Mouse (Mus musculus) spleen, adult 2 months (tissue): Measurements from ENCODE around the gene Rnase4. TPM values are rescaled to one million over a fixed set of nuclear protein-coding genes. Genes with fewer than 3 reads are reported as not detected.

Source experiments
- DNase-seq, 2 experiments: peaks; one replicate each; pipeline versions ENCODE4 v3.0.0 to v3.0.0-alpha.2; 2012 to 2021; ENCODE audit warnings: low spot score in 2 of 2, low read depth in 1 of 2
- H3K27ac ChIP-seq: fragments of 200-500 bp; 2 replicates; pipeline ENCODE4 v1.5.1; 2012; ENCODE audit warnings: low read length, inconsistent platforms; ENCODE audit not compliant: insufficient read depth
- H3K27me3 ChIP-seq: fragments of 200-500 bp; 2 replicates; pipeline ENCODE4 v1.6.1; 2012; ENCODE audit warnings: mild to moderate bottlenecking, moderate library complexity, low read length, inconsistent platforms; ENCODE audit not compliant: control insufficient read depth, insufficient read depth
- H3K36me3 ChIP-seq: fragments of 200-500 bp; 2 replicates; pipeline ENCODE4 v1.6.1; 2012; ENCODE audit warnings: mild to moderate bottlenecking, low read length, inconsistent platforms; ENCODE audit not compliant: control insufficient read depth, insufficient read depth
- H3K4me1 ChIP-seq: fragments of 200-500 bp; 2 replicates; pipeline ENCODE4 v1.6.1; 2011; ENCODE audit warnings: inconsistent platforms; ENCODE audit not compliant: control insufficient read depth, insufficient read depth, insufficient read length
- H3K4me3 ChIP-seq: fragments of 200-500 bp; 2 replicates; pipeline ENCODE4 v1.5.1; 2011; ENCODE audit warnings: mild to moderate bottlenecking, inconsistent platforms; ENCODE audit not compliant: insufficient read depth, insufficient read length; ENCODE audit errors: extremely low read depth
- CTCF ChIP-seq: fragments of 200-500 bp; IDR thresholded peaks from 2 replicates; pipeline ENCODE4 v1.5.1; 2011; ENCODE audit warnings: mild to moderate bottlenecking, inconsistent platforms; ENCODE audit not compliant: insufficient read depth, insufficient read length, insufficient replicate concordance; ENCODE audit errors: extremely low read depth
- POLR2A ChIP-seq: fragments of 200-500 bp; IDR thresholded peaks from 2 replicates; pipeline ENCODE4 v1.6.1; 2011; ENCODE audit warnings: low read depth, low read length, inconsistent platforms
- WGBS: fragments of 180-500 bp; shearing (Covaris S2); methylation state at CpG from one replicate; pipeline ENCODE4 v1.1.7; 2018; 5-methylcytosine and 5-hydroxymethylcytosine counted together
- polyA plus RNA-seq: library from polyadenylated mRNA; depleted of rRNA; stranded (reverse); fragments of >200 nt; gene quantifications from 2 replicates; pipeline ENCODE4 v1.2.3, GENCODE M21; 2012; rRNA removed

Gene Rnase4
- polyA plus RNA-seq, 1 experiment: 18.2 TPM

DNA sequence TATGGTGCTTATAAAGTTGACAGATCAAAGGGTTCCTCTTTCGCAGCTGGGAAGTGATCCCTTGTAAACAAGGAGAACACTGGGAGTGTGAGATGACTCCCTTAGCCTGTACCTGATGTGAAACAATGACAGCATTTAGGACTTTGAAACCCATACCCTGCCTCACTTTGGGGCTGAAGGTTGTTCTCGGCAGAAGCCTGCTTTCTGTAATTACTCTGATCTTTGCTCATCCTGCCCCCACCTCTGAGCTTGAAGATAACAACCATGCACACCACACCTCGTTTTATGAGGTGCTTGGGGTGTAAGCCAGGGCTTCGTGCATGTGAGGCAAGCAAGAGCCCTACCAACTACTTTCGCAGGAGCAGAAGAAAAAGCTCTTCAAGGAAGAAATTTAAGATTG lies 58.3 kb downstream of the Rnase4 start:
- Histone ChIP-seq H3K27ac (no peak overlapping the region), H3K4me1 (no peaks in the 10 kb centered on the region), H3K36me3 (no peaks in the 10 kb centered on the region), H3K4me3 (no peak overlapping the region), H3K27me3 (no peaks in the 10 kb centered on the region)
- TF ChIP-seq POLR2A: no peak
- TF ChIP-seq CTCF: no peak
- no peak for DNase-seq
- WGBS: 83% methylated on average over 5 of the region's 5 CpGs

DNA sequence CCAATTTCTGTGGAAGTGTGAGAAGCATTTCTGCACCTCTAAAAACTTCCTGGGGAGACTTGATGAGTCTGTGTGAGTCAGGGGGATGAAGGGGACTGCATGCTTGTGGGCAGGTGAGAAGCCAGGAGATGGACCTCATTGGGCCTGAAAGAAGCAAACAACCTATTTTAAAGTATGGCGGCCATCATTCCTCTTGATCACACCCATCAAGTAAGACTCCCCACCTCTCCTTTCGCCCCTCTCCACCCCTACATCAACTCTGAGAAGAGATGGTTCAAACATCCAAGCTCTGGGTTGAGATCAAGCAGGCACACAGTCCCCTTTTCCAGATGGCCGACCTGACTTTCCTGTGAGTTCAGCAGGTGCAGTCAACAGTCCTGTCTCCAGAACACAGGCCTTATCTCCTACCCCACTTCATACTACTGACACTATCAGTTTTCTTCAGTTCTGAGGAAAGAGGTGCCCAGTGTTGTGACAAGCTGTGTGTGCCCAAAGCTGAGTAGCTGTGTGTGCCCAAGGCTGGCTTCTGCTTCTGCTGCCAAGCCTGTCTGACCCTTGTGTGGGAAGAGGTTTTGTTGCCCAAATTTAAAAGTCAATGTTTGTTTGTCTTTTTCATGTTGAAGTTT lies 59.4 kb downstream of the Rnase4 start:
- H3K4me3 ChIP-seq: no peak overlapping the region
- no peaks in the 10 kb centered on the region for H3K4me1 ChIP-seq
- H3K36me3 ChIP-seq: no peaks in the 10 kb centered on the region
- TF ChIP-seq CTCF: no peak
- no peak for TF ChIP-seq POLR2A
- 84% methylated on average over 3 of the region's 3 CpGs for WGBS
- no peak overlapping the region for H3K27ac ChIP-seq
- no peaks in the 10 kb centered on the region for H3K27me3 ChIP-seq
- DNase-seq: no peak

DNA sequence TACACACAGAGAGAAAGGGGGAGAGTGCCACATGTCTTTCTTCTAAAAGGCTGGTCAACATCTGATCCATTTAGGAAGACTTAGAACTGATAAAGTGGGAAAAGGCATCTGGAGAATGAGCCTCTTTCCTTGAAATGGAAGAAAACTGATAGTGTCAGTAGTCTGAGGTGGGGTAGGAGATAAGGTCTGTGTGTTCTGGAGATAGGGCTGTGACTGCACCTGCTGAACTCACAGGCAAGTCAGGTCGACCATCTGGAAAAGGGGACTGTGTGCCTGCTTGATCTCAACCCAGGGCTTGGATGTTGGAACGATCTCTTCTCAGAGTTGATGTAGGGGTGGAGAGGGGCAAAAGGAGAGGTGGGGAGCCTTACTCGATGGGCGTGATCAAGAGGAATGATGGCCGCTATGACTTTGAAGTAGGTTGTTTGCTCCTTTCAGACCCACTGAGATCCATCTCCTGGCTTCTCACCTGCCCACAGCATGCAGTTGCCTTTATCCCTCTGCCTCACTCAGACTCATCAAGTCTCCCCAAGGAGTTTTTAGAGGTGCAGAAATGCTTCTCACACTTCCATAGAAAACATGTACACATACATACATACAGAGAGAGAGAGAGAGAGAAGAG lies 61.5 kb downstream of the Rnase4 start:
- WGBS: 68% methylated on average over 5 of the region's 5 CpGs
- DNase-seq: no peak
- TF ChIP-seq CTCF (no peak), POLR2A (no peak)
- Histone ChIP-seq H3K36me3 (no peaks in the 10 kb centered on the region), H3K4me1 (peaks cover 5% of the 10 kb centered on the region; the same call in 1 of the 2 replicates), H3K27me3 (no peaks in the 10 kb centered on the region), H3K27ac (no peak overlapping the region), H3K4me3 (no peak overlapping the region)

Other genes with a start within 250 kb of the Rnase4 start
- gene Tep1, start 220.5 kb upstream of the Rnase4 start, polyA plus RNA-seq: 37.8 and 38.4 TPM in 2 replicates
- gene Klhl33, start 193.6 kb upstream of the Rnase4 start, polyA plus RNA-seq: 0.09 and 0.18 TPM in 2 replicates
- 74.2 and 145 TPM in 2 replicates for gene Osgep, start 166.2 kb upstream of the Rnase4 start, polyA plus RNA-seq
- gene Apex1, start 166.1 kb upstream of the Rnase4 start, polyA plus RNA-seq: 22.7 and 26.8 TPM in 2 replicates
- 87.3 and 131 TPM in 2 replicates for gene Pip4p1, start 160.2 kb upstream of the Rnase4 start, polyA plus RNA-seq
- 21.4 and 27.0 TPM in 2 replicates for gene Pnp, start 160.0 kb upstream of the Rnase4 start, polyA plus RNA-seq
- gene Gm49342, start 146.6 kb upstream of the Rnase4 start, polyA plus RNA-seq: 26.2 and 28.4 TPM in 2 replicates
- 2.7 and 3.1 TPM in 2 replicates for gene Pnp2, start 135.1 kb upstream of the Rnase4 start, polyA plus RNA-seq
- gene Rnase10, start 83.3 kb upstream of the Rnase4 start, polyA plus RNA-seq: not detected in 2 replicates
- not detected in 2 replicates for gene Rnase9, start 49.2 kb upstream of the Rnase4 start, polyA plus RNA-seq
- gene Rnase11, start 40.9 kb upstream of the Rnase4 start, polyA plus RNA-seq: not detected in 2 replicates
- 0.68 and 1.1 TPM in 2 replicates for gene Rnase12, start 33.4 kb upstream of the Rnase4 start, polyA plus RNA-seq
- gene Olfr750, start 16.6 kb upstream of the Rnase4 start, polyA plus RNA-seq: not detected in 2 replicates
- 2.8 and 3.5 TPM in 2 replicates for gene Ang, start 73 bp downstream of the Rnase4 start, polyA plus RNA-seq
- not detected in 2 replicates for gene Eddm3b, start 23.3 kb downstream of the Rnase4 start, polyA plus RNA-seq
- gene Rnase6, start 32.8 kb downstream of the Rnase4 start, polyA plus RNA-seq: 90.3 and 109 TPM in 2 replicates
- 1,669 and 1,717 TPM in 2 replicates for gene Rnase1, start 55.7 kb downstream of the Rnase4 start, polyA plus RNA-seq
- not detected in 2 replicates for gene Rnase2b, start 71.2 kb downstream of the Rnase4 start, polyA plus RNA-seq
- gene Ang2, start 108.1 kb downstream of the Rnase4 start, polyA plus RNA-seq: 0.09 TPM in 1 of 2 replicates, not detected in the other
- not detected in 2 replicates for gene Ear14, start 112.3 kb downstream of the Rnase4 start, polyA plus RNA-seq
- not detected in 2 replicates for gene Rnase2a, start 165.0 kb downstream of the Rnase4 start, polyA plus RNA-seq